Mouse (Mus musculus) CH12.LX (cell line): ENCODE results near the gene Syne1.

Experiments used
- CHD2 ChIP-seq: IDR thresholded peaks from 2 replicates; pipeline ENCODE4 v1.6.1; 2011; ENCODE audit warnings: low read length, improper control_type of control experiment
- E2F4 ChIP-seq: IDR thresholded peaks from 2 replicates; pipeline ENCODE4 v1.6.1; 2011; ENCODE audit warnings: low read depth, low read length, improper control_type of control experiment; ENCODE audit not compliant: insufficient replicate concordance
- EP300 ChIP-seq: IDR thresholded peaks from 2 replicates; pipeline ENCODE4 v1.6.1; 2011; ENCODE audit warnings: low read length, improper control_type of control experiment
- POLR2AphosphoS2 ChIP-seq: IDR thresholded peaks from 2 replicates; pipeline ENCODE4 v1.6.1; 2011; ENCODE audit warnings: low read depth, low read length, improper control_type of control experiment
- ZKSCAN1 ChIP-seq: IDR thresholded peaks from 2 replicates; pipeline ENCODE4 v1.6.1; 2012; ENCODE audit warnings: low read depth, inconsistent platforms, low read length, improper control_type of control experiment, borderline replicate concordance

GRCm38 (mm10) chr10:5130495-5130894 is 420.8 kb downstream of the Syne1 start:
- TF ChIP-seq POLR2AphosphoS2 (no peak), ZKSCAN1 (no peak), CHD2 (no peak), EP300 (no peak), E2F4 (no peak)
